13 mouse cellular contexts compared by ENCODE assay signal in the genomic region with DNA sequence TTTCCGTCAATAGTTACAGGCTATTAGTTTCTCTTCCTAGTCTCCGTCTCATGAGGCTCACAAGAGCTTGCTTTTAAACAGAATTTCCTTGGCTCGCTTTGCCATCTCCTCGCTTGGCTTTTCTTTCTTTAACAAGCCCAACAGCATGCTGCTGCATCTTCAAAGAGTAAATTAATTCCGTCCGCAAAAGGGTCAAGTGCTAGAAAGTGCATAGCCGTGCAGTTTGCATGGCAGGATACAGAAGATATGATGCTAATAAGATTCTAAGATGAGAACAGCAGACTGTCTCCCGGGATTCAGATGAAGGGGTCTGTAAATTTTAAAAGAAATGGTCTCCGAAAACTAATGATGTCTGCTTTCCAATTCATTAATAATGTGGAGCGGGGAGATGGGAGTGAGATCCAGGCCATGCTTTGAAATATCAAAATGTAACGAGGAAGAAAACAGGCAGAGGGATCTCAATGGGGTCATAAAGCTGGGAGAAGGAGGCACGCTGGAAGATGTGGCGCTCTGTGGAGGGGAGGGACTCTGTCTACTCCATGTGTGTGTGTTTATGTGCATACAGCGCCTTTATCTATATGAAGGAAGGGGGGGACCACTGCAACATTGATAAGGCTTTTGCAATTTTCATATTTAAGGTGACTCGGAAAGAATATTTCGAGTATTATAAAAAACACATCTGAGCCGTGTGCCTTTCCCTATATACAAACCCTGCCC.
DNase-seq lines count a peak whose midpoint lies in the region; ATAC-seq and TF ChIP-seq lines count a peak whose summit lies in the region.
"Had no signal": no experiment of that assay in that cellular context is flagged by ENCODE, and none has a peak within 500 bp of the region (broad histone marks: within the 10 kb centered on the region; RNA-seq: fewer than 3 reads in every experiment).

No protein-coding gene starts in this region.

- peak; percentile 66 for ATAC-seq in forebrain, embryonic 12.5 days (ENCODE audit: low FRiP score)
- no peak for ATAC-seq in forebrain, postnatal 0 days
- ATAC-seq in limb, embryonic 15.5 days (ENCODE audit: insufficient number of reproducible peaks, low FRiP score, low TSS enrichment, low read depth): no peak
- ATAC-seq in neural tube, embryonic 13.5 days (ENCODE audit: low read depth): peak; percentile 77; the same call in 1 of the 2 replicates
- ATAC-seq in megakaryocyte progenitor cell, adult 5-6 weeks (replicated peaks; ENCODE audit: poor library complexity): no peak
- ATAC-seq: Patski had no signal

- H3K27me3 ChIP-seq in forebrain, embryonic 12.5 days: peaks cover 3% of the 10 kb centered on the region; the same call in 1 of the 2 replicates
- no peaks in the 10 kb centered on the region; the same call in 1 of the 2 replicates for H3K27me3 ChIP-seq in forebrain, postnatal 0 days (ENCODE audit: insufficient read depth, low read length)
- H3K27me3 ChIP-seq in limb, embryonic 15.5 days: no peaks in the 10 kb centered on the region
- H3K27me3 ChIP-seq in neural tube, embryonic 13.5 days: no peaks in the 10 kb centered on the region
- H3K27me3 ChIP-seq: CH12.LX; embryonic facial prominence, embryonic 12.5 days had no signal

- H3K27ac ChIP-seq in forebrain, embryonic 12.5 days: peak overlapping the region; percentile 81
- H3K27ac ChIP-seq in forebrain, postnatal 0 days (ENCODE audit: low read depth, low read length): no peak overlapping the region
- H3K27ac ChIP-seq in limb, embryonic 15.5 days: no peak overlapping the region
- peak overlapping the region; percentile 88 for H3K27ac ChIP-seq in neural tube, embryonic 13.5 days (replicated peaks)
- H3K27ac ChIP-seq: embryonic facial prominence, embryonic 12.5 days had no signal

- TF ChIP-seq CTCF in forebrain, postnatal 0 days (IDR thresholded peaks at IDR 0.05; ENCODE audit: low read depth): no peak

- 30% methylated on average over 17 of the region's 17 CpGs for WGBS in forebrain, embryonic 12.5 days
- WGBS in forebrain, postnatal 0 days: 23% methylated on average over 17 of the region's 17 CpGs
- 43% methylated on average over 17 of the region's 17 CpGs for WGBS in limb, embryonic 15.5 days
- 32% methylated on average over 17 of the region's 17 CpGs for WGBS in neural tube, embryonic 13.5 days

- H3K36me3 ChIP-seq in forebrain, embryonic 12.5 days (replicated peaks): no peaks in the 10 kb centered on the region
- no peaks in the 10 kb centered on the region for H3K36me3 ChIP-seq in forebrain, postnatal 0 days (ENCODE audit: insufficient read depth)
- no peaks in the 10 kb centered on the region for H3K36me3 ChIP-seq in limb, embryonic 15.5 days
- no peaks in the 10 kb centered on the region for H3K36me3 ChIP-seq in neural tube, embryonic 13.5 days
- H3K36me3 ChIP-seq: embryonic facial prominence, embryonic 12.5 days had no signal

- no peak overlapping the region for H3K4me3 ChIP-seq in forebrain, embryonic 12.5 days (replicated peaks)
- peak overlapping the region; percentile 12; the same call in 1 of the 2 replicates for H3K4me3 ChIP-seq in forebrain, postnatal 0 days (ENCODE audit: low read depth, low read length)
- no peak overlapping the region for H3K4me3 ChIP-seq in limb, embryonic 15.5 days
- no peak overlapping the region for H3K4me3 ChIP-seq in neural tube, embryonic 13.5 days
- H3K4me3 ChIP-seq: embryonic facial prominence, embryonic 12.5 days had no signal

- 0 out of 2 replicates have a peak, but pooled peaks cover 7% of the 10 kb centered on the region for H3K9me3 ChIP-seq in forebrain, embryonic 12.5 days
- H3K9me3 ChIP-seq in forebrain, postnatal 0 days (ENCODE audit: low read length): no peaks in the 10 kb centered on the region
- no peaks in the 10 kb centered on the region for H3K9me3 ChIP-seq in limb, embryonic 15.5 days
- no peaks in the 10 kb centered on the region for H3K9me3 ChIP-seq in neural tube, embryonic 13.5 days
- H3K9me3 ChIP-seq: embryonic facial prominence, embryonic 12.5 days had no signal

- peak overlapping the region; percentile 44 for H3K4me2 ChIP-seq in forebrain, embryonic 12.5 days
- H3K4me2 ChIP-seq in forebrain, postnatal 0 days (ENCODE audit: low read depth): peak overlapping the region; percentile 42
- peak overlapping the region; percentile 10 for H3K4me2 ChIP-seq in limb, embryonic 15.5 days
- H3K4me2 ChIP-seq in neural tube, embryonic 13.5 days: peak overlapping the region; percentile 43
- H3K4me2 ChIP-seq: embryonic facial prominence, embryonic 12.5 days had no signal

- peaks cover 37% of the 10 kb centered on the region for H3K4me1 ChIP-seq in forebrain, embryonic 12.5 days
- peaks cover 9% of the 10 kb centered on the region for H3K4me1 ChIP-seq in forebrain, postnatal 0 days (ENCODE audit: insufficient read depth)
- H3K4me1 ChIP-seq in limb, embryonic 15.5 days: peaks cover 19% of the 10 kb centered on the region; the same call in 1 of the 2 replicates
- peaks cover 43% of the 10 kb centered on the region for H3K4me1 ChIP-seq in neural tube, embryonic 13.5 days (replicated peaks)

- DNase-seq in forebrain, postnatal 0 days: peak; percentile 29
- no peak for DNase-seq in layer of hippocampus, adult 9-10 months (ENCODE audit: low spot score)
- no peak for DNase-seq in frontal cortex, postnatal 25 days (ENCODE audit: low spot score in 2 of 2)
- DNase-seq: cerebellum, adult 9-11 months; kidney, adult 2 months; lung, postnatal 4 days had no signal

- H3K9ac ChIP-seq in forebrain, embryonic 12.5 days: no peak overlapping the region
- H3K9ac ChIP-seq in forebrain, postnatal 0 days: peak overlapping the region; percentile 19; the same call in 1 of the 2 replicates
- no peak overlapping the region for H3K9ac ChIP-seq in limb, embryonic 15.5 days
- peak overlapping the region; percentile 41 for H3K9ac ChIP-seq in neural tube, embryonic 13.5 days
- H3K9ac ChIP-seq: embryonic facial prominence, embryonic 12.5 days had no signal

Comparison
In these comparisons a context has a peak if more than half of its experiments do, and no peak if none do; other contexts are left out.
1. ATAC-seq: peak in forebrain, embryonic 12.5 days (single experiment) and neural tube, embryonic 13.5 days (single experiment); none in forebrain, postnatal 0 days (single experiment), limb, embryonic 15.5 days (single experiment) and megakaryocyte progenitor cell, adult 5-6 weeks (single experiment).
2. H3K27ac ChIP-seq: peak in forebrain, embryonic 12.5 days (single experiment) and neural tube, embryonic 13.5 days (single experiment); none in forebrain, postnatal 0 days (single experiment) and limb, embryonic 15.5 days (single experiment).
3. H3K9ac ChIP-seq: peak in forebrain, postnatal 0 days (single experiment) and neural tube, embryonic 13.5 days (single experiment); none in forebrain, embryonic 12.5 days (single experiment) and limb, embryonic 15.5 days (single experiment).
4. Peak in every context shown above with its lines, with median percentiles within 50 percentile points of each other: H3K4me2 ChIP-seq.